Mouse (Mus musculus) Muller cell, postnatal 12 days (primary cell): Measurements from ENCODE around the gene Tmem255b.

Experiments
- DNase-seq: peaks from one replicate; pipeline ENCODE4 v3.0.0-alpha.2; 2015; ENCODE audit errors: inconsistent ontology term

The Tmem255b gene

GRCm38 (mm10) chr8:13446456-13446855, 11.5 kb downstream of the Tmem255b start:
- no peak for DNase-seq

GRCm38 (mm10) chr8:13448145-13448544, 13.2 kb downstream of the Tmem255b start:
- peak; percentile 45 for DNase-seq

- no peak for DNase-seq
Observed at GRCm38 (mm10) chr8:13451747-13452277, 16.8 kb downstream of the Tmem255b start.

GRCm38 (mm10) chr8:13454341-13455113, 19.5 kb downstream of the Tmem255b start:
- DNase-seq, result peak; percentile 54

- peak; percentile 50 for DNase-seq
Observed at GRCm38 (mm10) chr8:13455295-13455694, 20.3 kb downstream of the Tmem255b start.

GRCm38 (mm10) chr8:13459431-13459830, 24.4 kb downstream of the Tmem255b start:
- no peak for DNase-seq

GRCm38 (mm10) chr8:13461085-13461765, 26.2 kb downstream of the Tmem255b start:
- no peak for DNase-seq

GRCm38 (mm10) chr8:13461843-13462242, 26.9 kb downstream of the Tmem255b start:
- peak; percentile 52 for DNase-seq

- DNase-seq, result peak; percentile 32
Observed at GRCm38 (mm10) chr8:13462392-13462791, 27.4 kb downstream of the Tmem255b start.

GRCm38 (mm10) chr8:13465324-13465723, 30.3 kb downstream of the Tmem255b start:
- no peak for DNase-seq

GRCm38 (mm10) chr8:13466989-13467388, 32.0 kb downstream of the Tmem255b start:
- DNase-seq, result no peak

GRCm38 (mm10) chr8:13468737-13469136, 33.7 kb downstream of the Tmem255b start:
- DNase-seq, result no peak

- no peak for DNase-seq
Observed at GRCm38 (mm10) chr8:13471484-13471883, 36.5 kb downstream of the Tmem255b start.

GRCm38 (mm10) chr8:13472284-13472683, 37.3 kb downstream of the Tmem255b start:
- no peak for DNase-seq

GRCm38 (mm10) chr8:13475892-13476291, 40.9 kb downstream of the Tmem255b start:
- no peak for DNase-seq

- no peak for DNase-seq
Observed at GRCm38 (mm10) chr8:13481089-13481554, 46.1 kb downstream of the Tmem255b start.

- no peak for DNase-seq
Observed at GRCm38 (mm10) chr8:13481596-13481995, 46.6 kb downstream of the Tmem255b start.

- DNase-seq, result peak; percentile 66
Observed at GRCm38 (mm10) chr8:13482101-13482801, 47.3 kb downstream of the Tmem255b start.

- no peak for DNase-seq
Observed at GRCm38 (mm10) chr8:13483191-13483590, 48.2 kb downstream of the Tmem255b start.

- no peak for DNase-seq
Observed at GRCm38 (mm10) chr8:13489351-13489750, 54.4 kb downstream of the Tmem255b start.

GRCm38 (mm10) chr8:13489986-13490910, 55.3 kb downstream of the Tmem255b start:
- DNase-seq, result peak; percentile 61
